Mouse (Mus musculus): ENCODE measurements at regions not wholly inside any gene's neighbourhood (a gene's known extent, or its start where the extent isn't known, plus 50 kb on each side); places are given as distances from the start of the nearest gene placed in this dataset.

DNA sequence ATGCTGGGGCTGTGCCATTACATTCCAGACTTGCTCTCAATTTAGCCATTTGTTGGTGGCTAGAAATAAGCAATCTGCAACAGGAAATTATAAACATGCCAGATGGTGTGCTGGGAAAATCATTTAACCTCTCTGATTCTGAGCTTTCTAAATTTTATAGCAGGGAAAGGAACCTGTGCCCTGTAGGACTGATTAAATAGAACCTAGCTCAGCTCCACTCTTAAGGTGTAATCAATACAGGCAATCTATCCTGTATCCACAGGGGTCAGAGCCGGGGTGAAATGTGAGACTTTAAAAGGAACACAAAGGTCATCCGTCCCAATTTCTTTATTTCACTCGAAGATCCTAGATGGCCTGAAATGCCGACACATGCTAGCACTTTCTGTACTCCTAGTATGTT lies 596.4 kb upstream of the Fbxo33 start:
- TF ChIP-seq POLR2A (IDR thresholded peaks at IDR 0.05; ENCODE audit: insufficient read length, low read depth) (no peak), MYOG (IDR thresholded peaks at IDR 0.05; ENCODE audit: control insufficient read depth in 1 of 3, insufficient read depth in 1 of 3, insufficient read length in 2 of 3, low read depth in 2 of 3) (no peak), MYOD1 (IDR thresholded peaks at IDR 0.05; ENCODE audit: control insufficient read depth in 1 of 3, insufficient read length in 2 of 3, low read depth in 2 of 3) (no peak), TCF12 (IDR thresholded peaks at IDR 0.05; ENCODE audit: insufficient read depth, poor library complexity, severe bottlenecking) (no peak), REST (IDR thresholded peaks at IDR 0.05; ENCODE audit: insufficient read depth, insufficient read length) (no peak), CEBPB (IDR thresholded peaks at IDR 0.05; ENCODE audit: insufficient read depth, poor library complexity, severe bottlenecking) (no peak), USF1 (IDR thresholded peaks at IDR 0.05; ENCODE audit: low read depth) (no peak), E2F4 (IDR thresholded peaks at IDR 0.05; ENCODE audit: insufficient read depth) (no peak)

Measured in myocyte (in vitro differentiated cells).